Mouse (Mus musculus) megakaryocyte, embryonic 14.5 days (primary cell): ENCODE results near the gene Ppp1r15a.

Source experiments
- FLI1 ChIP-seq: IDR thresholded peaks from 2 replicates; pipeline ENCODE4 v1.6.1; 2012; ENCODE audit warnings: low read length, inconsistent platforms, mixed read lengths
- GATA1 ChIP-seq: IDR thresholded peaks from 3 replicates; pipeline ENCODE4 v1.6.1; 2012; ENCODE audit warnings: mixed read lengths, low read length, inconsistent platforms, borderline replicate concordance

DNA sequence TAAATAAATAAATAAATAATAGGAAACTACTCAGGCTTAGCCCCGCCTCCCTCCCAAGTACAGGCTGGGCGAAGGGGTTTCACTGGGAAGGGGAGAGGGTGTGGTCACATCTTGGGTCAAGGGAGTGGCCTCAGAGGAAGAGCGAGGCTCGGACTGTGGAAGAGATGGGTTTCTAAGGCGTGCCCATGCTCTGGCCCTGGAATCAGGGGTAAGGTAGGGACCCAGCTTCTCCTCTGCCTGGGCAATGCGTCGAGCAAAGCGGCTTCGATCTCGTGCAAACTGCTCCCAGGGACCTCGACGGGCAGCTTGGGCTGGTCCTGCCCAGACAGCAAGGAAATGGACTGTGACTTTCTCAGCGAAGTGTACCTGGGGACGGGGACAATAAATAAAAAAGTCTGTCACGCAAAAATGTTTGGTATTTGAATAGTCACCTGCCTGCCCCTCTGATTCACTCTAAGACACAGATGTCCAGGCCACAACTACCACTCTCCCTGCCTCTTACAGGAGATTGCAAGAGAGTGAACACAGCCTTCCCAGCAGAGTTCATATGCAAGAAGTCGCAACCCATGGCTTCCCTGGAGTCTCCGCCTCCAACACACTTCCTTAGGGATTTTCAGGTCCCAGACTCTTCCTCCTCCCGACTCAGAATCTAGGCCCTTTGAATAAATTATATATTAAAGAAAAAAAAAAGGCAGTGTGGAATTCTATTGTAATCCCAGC lies 3.0 kb downstream of the Ppp1r15a start:
- TF ChIP-seq GATA1 = no peak
- no peak for TF ChIP-seq FLI1
